Mouse (Mus musculus): ENCODE measurements around the gene Cfdp1. TPM values are rescaled to one million over a fixed set of nuclear protein-coding genes. Genes with fewer than 3 reads are reported as not detected.

Cfdp1 gene
- polyA plus RNA-seq, 1 experiment: 149 TPM

DNA sequence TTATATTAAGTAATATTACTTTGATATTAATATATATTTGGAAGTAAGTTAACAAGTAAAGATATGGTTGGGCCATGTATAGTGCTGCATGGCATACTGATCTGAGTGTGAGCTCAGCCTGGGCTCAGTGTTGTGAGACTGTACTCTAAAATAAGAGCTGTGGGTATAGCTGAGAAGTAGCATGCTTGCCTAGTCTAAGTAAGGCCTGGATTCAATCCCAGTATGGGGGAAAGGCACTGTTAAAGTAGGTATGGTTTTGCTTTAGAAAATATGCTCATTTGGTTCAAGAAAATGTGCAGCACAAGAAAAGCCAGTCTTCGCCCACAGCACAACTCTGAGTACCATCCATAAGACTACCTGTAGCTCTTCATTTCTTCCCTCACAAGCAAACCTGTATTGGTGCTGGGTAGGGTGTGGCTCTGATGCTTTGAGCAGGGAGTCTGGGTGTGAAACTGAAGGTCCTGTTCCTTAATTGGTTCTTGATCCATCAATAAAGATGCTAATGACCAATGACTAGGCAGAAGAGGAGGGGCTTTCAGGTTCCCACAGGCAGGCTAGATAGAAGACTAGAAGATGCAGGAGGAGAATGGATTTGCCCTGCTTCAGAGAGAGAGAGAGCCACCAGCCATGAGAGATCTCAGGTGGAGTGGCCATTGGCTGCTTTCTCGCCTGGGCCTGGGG lies 43.3 kb downstream of the Cfdp1 start:
- Histone ChIP-seq H3K4me3 (ENCODE audit: insufficient read depth, low read length) (no peak overlapping the region), H3K27ac (ENCODE audit: insufficient read depth, low read length) (no peak overlapping the region), H3K4me1 (ENCODE audit: control insufficient read depth, insufficient read depth, low read length) (no peaks in the 10 kb centered on the region)
- no peak for TF ChIP-seq CTCF (IDR thresholded peaks at IDR 0.05; ENCODE audit: borderline replicate concordance, insufficient read depth, low read length)
- no peak for TF ChIP-seq POLR2A (IDR thresholded peaks at IDR 0.05; ENCODE audit: low read depth, low read length)

DNA sequence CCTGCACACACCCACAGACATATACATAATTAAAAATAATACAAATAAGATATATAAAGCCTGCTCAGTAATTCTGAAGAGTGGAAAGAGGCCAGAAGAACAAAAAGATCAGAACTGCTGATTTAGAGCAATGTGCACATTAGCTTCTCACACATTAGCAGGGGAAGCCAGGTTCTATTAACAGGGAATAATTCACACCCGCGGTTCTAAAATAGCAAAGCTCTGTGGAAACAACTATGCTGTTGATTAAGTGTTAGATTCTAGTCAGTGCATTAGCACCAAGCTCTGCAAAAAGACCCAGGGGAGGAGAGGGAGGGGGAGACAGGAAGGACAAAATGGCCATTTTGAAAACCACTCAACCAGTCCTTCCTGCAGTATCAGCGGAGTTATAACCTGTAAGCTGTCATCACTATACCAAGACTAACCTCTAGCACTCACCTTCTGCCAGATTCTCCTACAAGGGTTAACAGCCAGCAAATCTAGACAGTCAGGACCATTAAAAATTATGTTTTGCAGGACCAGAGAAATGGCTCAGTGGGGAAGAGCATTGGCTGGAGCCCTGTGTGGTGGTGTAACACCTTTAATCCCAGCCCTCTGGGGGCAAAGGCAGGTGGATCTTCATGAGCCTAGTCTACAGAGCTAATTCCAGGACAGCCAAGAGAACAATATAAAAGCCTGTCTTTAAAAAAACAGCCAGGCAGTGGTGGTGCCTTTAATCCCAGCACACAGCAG lies 45.0 kb downstream of the Cfdp1 start:
- H3K27ac ChIP-seq (ENCODE audit: insufficient read depth, low read length): no peak overlapping the region
- TF ChIP-seq CTCF (IDR thresholded peaks at IDR 0.05; ENCODE audit: borderline replicate concordance, insufficient read depth, low read length) (no peak), POLR2A (IDR thresholded peaks at IDR 0.05; ENCODE audit: low read depth, low read length) (no peak)
- H3K4me1 ChIP-seq (ENCODE audit: control insufficient read depth, insufficient read depth, low read length): no peaks in the 10 kb centered on the region
- H3K4me3 ChIP-seq (ENCODE audit: insufficient read depth, low read length): no peak overlapping the region

DNA sequence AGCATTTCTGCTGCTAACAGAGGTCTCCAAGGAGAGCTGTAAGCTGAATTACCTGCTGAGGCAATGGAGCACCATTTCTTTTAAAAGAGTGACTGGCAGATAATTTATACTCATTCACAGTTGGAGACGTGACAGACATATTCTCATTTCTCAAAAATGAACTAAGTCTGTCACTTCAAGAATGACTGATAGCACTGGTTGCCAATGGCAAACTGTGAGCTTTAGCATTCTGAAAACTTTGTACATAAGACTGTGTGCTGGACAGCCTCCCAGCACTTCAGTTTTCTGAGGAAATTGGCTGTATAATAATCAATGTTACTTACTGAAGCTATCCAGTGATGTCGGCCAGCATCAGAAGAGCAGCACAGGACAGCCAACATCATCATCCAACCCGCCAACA lies 46.1 kb downstream of the Cfdp1 start:
- Histone ChIP-seq H3K4me1 (ENCODE audit: control insufficient read depth, insufficient read depth, low read length) (peaks cover under 1% of the 10 kb centered on the region; the same call in 1 of the 2 replicates), H3K27ac (ENCODE audit: insufficient read depth, low read length) (no peak overlapping the region), H3K4me3 (ENCODE audit: insufficient read depth, low read length) (no peak overlapping the region)
- TF ChIP-seq POLR2A (IDR thresholded peaks at IDR 0.05; ENCODE audit: low read depth, low read length) (no peak), CTCF (IDR thresholded peaks at IDR 0.05; ENCODE audit: borderline replicate concordance, insufficient read depth, low read length) (no peak)

DNA sequence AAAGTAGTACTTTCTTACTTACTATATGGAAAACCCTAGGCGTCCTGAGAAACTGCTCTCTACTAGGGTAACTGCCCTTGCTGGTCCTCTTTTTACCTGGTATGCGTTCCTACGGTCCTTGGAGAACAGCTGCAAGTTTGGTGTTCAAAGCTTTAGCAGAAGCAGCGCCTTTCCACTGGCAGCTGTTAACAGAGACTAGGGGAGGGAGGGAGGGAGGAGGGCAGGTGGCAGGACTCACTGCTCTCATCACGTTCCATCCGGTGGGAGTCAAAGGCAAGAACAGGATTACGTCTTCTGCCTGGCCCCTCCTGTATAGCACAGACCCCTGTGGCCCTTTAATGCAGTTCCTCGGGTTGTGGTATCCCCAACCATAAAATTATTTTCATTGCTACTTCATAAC lies 50.7 kb downstream of the Cfdp1 start:
- Histone ChIP-seq H3K4me1 (ENCODE audit: control insufficient read depth, insufficient read depth, low read length) (peaks cover 13% of the 10 kb centered on the region), H3K27ac (ENCODE audit: insufficient read depth, low read length) (no peak overlapping the region), H3K4me3 (ENCODE audit: insufficient read depth, low read length) (no peak overlapping the region)
- TF ChIP-seq CTCF (IDR thresholded peaks at IDR 0.05; ENCODE audit: borderline replicate concordance, insufficient read depth, low read length) (no peak), POLR2A (IDR thresholded peaks at IDR 0.05; ENCODE audit: low read depth, low read length) (no peak)

DNA sequence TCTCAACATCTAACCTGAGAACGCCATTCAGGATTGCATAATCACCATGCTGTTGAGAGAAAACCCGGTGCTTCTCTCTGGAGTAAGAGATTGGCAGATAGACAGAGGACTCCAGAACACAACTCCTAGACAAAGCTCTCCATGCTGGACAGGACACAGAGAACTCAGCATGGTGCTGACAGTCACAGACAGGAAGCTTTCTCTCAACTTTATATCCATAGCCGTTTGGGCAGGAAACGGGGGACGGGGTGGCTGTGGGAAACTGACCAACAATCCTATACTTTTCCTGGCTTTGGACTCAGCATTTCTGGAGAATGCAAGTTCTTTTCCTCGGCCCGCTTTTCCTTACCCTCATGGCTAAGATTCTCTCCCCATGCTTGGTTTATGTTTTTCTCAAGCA lies 51.8 kb downstream of the Cfdp1 start:
- H3K4me1 ChIP-seq (ENCODE audit: control insufficient read depth, insufficient read depth, low read length): peaks cover 13% of the 10 kb centered on the region
- no peak for TF ChIP-seq POLR2A (IDR thresholded peaks at IDR 0.05; ENCODE audit: low read depth, low read length)
- TF ChIP-seq CTCF (IDR thresholded peaks at IDR 0.05; ENCODE audit: borderline replicate concordance, insufficient read depth, low read length): no peak
- H3K4me3 ChIP-seq (ENCODE audit: insufficient read depth, low read length): no peak overlapping the region
- peak overlapping the region; percentile 6; the same call in 1 of the 2 replicates for H3K27ac ChIP-seq (ENCODE audit: insufficient read depth, low read length)

DNA sequence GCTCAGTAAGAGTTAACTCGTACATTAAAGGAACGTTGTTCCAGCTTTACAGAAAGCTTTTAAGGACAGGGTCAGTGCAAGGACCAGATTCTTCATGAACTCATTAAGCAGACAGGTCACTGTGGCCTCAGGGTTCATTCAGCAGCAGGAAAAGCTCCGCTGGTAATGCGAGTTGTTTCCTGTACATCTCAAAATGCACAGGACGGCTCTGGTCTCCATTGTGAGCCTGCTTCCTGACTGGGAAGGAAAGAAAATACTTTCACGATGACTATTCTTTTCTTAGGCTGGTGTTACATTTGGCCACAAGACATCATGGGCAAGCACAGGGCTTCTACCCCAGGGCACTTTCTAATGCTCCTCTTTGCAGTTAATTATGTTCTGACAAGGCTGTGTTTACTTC lies 52.6 kb downstream of the Cfdp1 start:
- Histone ChIP-seq H3K4me3 (ENCODE audit: insufficient read depth, low read length) (no peak overlapping the region), H3K27ac (ENCODE audit: insufficient read depth, low read length) (peak overlapping the region; percentile 69; the same call in 1 of the 2 replicates), H3K4me1 (ENCODE audit: control insufficient read depth, insufficient read depth, low read length) (peaks cover 13% of the 10 kb centered on the region)
- no peak for TF ChIP-seq POLR2A (IDR thresholded peaks at IDR 0.05; ENCODE audit: low read depth, low read length)
- TF ChIP-seq CTCF (IDR thresholded peaks at IDR 0.05; ENCODE audit: borderline replicate concordance, insufficient read depth, low read length): no peak

DNA sequence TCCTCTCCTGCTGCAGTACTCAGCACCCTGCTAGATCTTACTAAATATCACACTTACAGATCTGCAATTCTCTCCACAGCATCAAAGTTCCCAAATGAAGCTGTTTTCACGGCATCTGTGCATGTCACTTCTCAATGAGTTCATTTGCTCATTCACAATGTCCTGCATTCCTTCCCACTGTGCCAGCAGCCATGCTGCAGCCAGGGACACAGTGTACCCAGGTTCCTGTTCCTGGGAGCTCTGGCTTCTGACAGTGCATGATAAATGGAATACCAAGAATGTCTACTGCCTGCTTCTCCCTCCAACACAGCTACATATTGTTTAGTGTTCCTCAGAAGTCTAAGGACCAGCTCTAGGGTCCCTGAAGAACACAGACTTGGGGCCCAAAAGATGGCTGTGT lies 57.6 kb downstream of the Cfdp1 start:
- no peak for TF ChIP-seq POLR2A (IDR thresholded peaks at IDR 0.05; ENCODE audit: low read depth, low read length)
- no peak for TF ChIP-seq CTCF (IDR thresholded peaks at IDR 0.05; ENCODE audit: borderline replicate concordance, insufficient read depth, low read length)
- peaks cover 6% of the 10 kb centered on the region; the same call in 1 of the 2 replicates for H3K4me1 ChIP-seq (ENCODE audit: control insufficient read depth, insufficient read depth, low read length)
- H3K27ac ChIP-seq (ENCODE audit: insufficient read depth, low read length): no peak overlapping the region
- no peak overlapping the region for H3K4me3 ChIP-seq (ENCODE audit: insufficient read depth, low read length)

DNA sequence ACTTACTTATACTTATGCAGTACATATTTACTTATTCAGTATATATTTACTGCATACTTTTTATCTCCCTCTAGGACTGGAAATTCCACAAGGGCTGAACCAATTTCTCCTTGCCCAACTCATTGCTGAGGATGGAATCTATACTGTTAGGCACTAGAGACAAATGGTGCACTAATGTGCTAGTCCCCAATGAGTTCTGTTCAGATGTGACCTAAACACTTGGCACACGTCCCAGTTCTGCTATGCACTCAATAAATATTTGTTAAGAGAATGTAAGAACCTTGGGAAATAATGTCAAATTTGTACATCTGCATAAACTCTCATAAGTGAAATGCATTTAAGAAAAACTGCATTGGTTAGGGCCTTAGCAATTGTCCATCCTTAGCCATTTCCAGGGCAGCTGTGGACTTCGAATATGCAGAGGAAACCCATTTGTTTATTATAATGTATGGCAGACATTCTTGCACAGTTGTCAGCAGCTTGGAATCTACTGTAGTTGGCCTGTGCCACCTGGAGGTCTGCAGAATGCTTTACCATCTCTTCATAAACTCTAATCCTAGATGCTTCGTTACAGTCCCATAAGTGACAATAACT lies 60.7 kb downstream of the Cfdp1 start:
- Histone ChIP-seq H3K27ac (ENCODE audit: insufficient read depth, low read length) (no peak overlapping the region), H3K4me1 (ENCODE audit: control insufficient read depth, insufficient read depth, low read length) (0 out of 2 replicates have a peak, but pooled peaks cover 4% of the 10 kb centered on the region), H3K4me3 (ENCODE audit: insufficient read depth, low read length) (no peak overlapping the region)
- no peak for TF ChIP-seq POLR2A (IDR thresholded peaks at IDR 0.05; ENCODE audit: low read depth, low read length)
- no peak for TF ChIP-seq CTCF (IDR thresholded peaks at IDR 0.05; ENCODE audit: borderline replicate concordance, insufficient read depth, low read length)

DNA sequence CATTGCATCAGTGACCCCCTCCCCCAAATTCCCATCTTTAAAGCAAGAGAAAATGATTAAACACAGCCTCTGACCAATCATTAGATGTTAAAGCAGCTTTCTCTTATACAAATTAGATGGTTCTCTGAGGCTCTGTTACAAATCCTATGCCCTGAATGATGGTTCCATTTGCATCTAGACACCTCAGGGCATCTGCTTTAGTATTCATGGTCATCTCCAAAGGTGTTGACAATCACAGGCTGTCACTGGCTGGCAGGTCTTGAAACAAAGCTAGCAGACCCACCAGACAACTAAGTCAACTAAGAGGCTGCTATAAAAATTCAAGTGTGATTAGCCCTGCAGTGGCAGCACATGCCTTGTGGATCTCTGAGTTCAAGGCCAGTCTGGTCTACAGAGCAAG lies 64.5 kb downstream of the Cfdp1 start:
- no peak overlapping the region for H3K27ac ChIP-seq (ENCODE audit: insufficient read depth, low read length)

DNA sequence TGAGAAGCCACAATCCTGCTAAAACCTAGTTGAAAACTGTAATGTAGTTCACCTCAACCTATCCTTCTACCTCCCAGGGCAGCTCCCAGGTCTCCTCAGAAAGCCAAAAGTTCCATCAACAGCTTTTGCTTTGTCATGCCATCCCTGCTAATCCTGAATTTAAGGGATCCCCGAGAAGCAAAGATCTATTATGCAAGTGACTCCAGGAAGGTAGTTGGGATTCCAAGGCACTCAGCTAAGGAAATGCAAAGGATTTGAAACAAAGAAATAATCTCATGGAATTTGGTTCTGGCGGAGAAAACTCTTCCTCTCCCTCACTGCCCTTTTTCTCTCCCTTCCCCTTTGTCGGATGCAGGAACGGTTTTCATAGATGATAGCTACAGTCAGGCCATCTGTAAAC lies 64.9 kb downstream of the Cfdp1 start:
- H3K4me1 ChIP-seq (ENCODE audit: control insufficient read depth, insufficient read depth, low read length): peaks cover 9% of the 10 kb centered on the region; the same call in 1 of the 2 replicates
- H3K27ac ChIP-seq (ENCODE audit: insufficient read depth, low read length): no peak overlapping the region
- no peak for TF ChIP-seq POLR2A (IDR thresholded peaks at IDR 0.05; ENCODE audit: low read depth, low read length)
- no peak for TF ChIP-seq CTCF (IDR thresholded peaks at IDR 0.05; ENCODE audit: borderline replicate concordance, insufficient read depth, low read length)
- H3K4me3 ChIP-seq (ENCODE audit: insufficient read depth, low read length): no peak overlapping the region

More for the DNA sequence above, 64.5 kb downstream of the Cfdp1 start:
- Histone ChIP-seq H3K4me3 (ENCODE audit: insufficient read depth, low read length) (no peak overlapping the region), H3K4me1 (ENCODE audit: control insufficient read depth, insufficient read depth, low read length) (peaks cover 9% of the 10 kb centered on the region; the same call in 1 of the 2 replicates)
- TF ChIP-seq POLR2A (IDR thresholded peaks at IDR 0.05; ENCODE audit: low read depth, low read length) (no peak), CTCF (IDR thresholded peaks at IDR 0.05; ENCODE audit: borderline replicate concordance, insufficient read depth, low read length) (no peak)
